Mouse (Mus musculus) MEL (cell line): ENCODE results near the gene Ndufv1. TPM values are rescaled to one million over a fixed set of nuclear protein-coding genes. Genes with fewer than 3 reads are reported as not detected.
"Not testable (repeated sequence)": the region's sequence is repeated elsewhere in the genome, so short reads cannot be mapped to it uniquely, and the experiment has no call there.

Experiments
- DNase-seq: peaks from one replicate; pipeline ENCODE4 v3.0.0; 2011; ENCODE audit warnings: low read depth, low spot score
- H3K27ac ChIP-seq: 2 replicates; pipeline ENCODE4 v1.5.1; 2012; ENCODE audit warnings: low read depth, mild to moderate bottlenecking, control low read depth, low read length, moderate library complexity; ENCODE audit not compliant: control insufficient read depth
- H3K27me3 ChIP-seq, 2 experiments: fragments of 150-350 bp in 1 of 2; sonication (generic) in 1 of 2; 2 replicates each; pipeline ENCODE4 v1.6.1; 2012; ENCODE audit warnings: low read length in 2 of 2, mild to moderate bottlenecking in 2 of 2, improper control_type of control experiment in 1 of 2, moderate library complexity in 1 of 2; ENCODE audit not compliant: insufficient read depth in 2 of 2, control insufficient read depth in 1 of 2
- H3K36me3 ChIP-seq, 2 experiments: 2 replicates each; pipeline ENCODE4 v1.6.1; 2012 to 2014; ENCODE audit warnings: low read length in 2 of 2, improper control_type of control experiment in 1 of 2, inconsistent platforms in 1 of 2, mild to moderate bottlenecking in 1 of 2; ENCODE audit not compliant: insufficient read depth in 2 of 2, control insufficient read depth in 1 of 2
- H3K4me1 ChIP-seq, 2 experiments: fragments of 150-350 bp in 1 of 2; sonication (generic) in 1 of 2; 2 replicates each; pipeline ENCODE4 v1.6.1; 2012; ENCODE audit warnings: low read length in 2 of 2, improper control_type of control experiment in 1 of 2, mild to moderate bottlenecking in 1 of 2; ENCODE audit not compliant: insufficient read depth in 2 of 2, control insufficient read depth in 1 of 2
- H3K4me3 ChIP-seq, 2 experiments: fragments of 150-350 bp in 1 of 2; sonication (generic) in 1 of 2; 2 replicates each; pipeline ENCODE4 v1.5.1; 2012; ENCODE audit warnings: low read depth in 2 of 2, low read length in 2 of 2, mild to moderate bottlenecking in 2 of 2, moderate library complexity in 2 of 2, control low read depth in 1 of 2, improper control_type of control experiment in 1 of 2; ENCODE audit not compliant: control insufficient read depth in 1 of 2, insufficient read depth in 1 of 2
- H3K79me2 ChIP-seq: 2 replicates; pipeline ENCODE4 v1.6.1; 2012; ENCODE audit warnings: mild to moderate bottlenecking, low read length, moderate library complexity; ENCODE audit not compliant: control insufficient read depth, poor library complexity, insufficient read depth
- H3K9ac ChIP-seq: 2 replicates; pipeline ENCODE4 v1.6.1; 2012; ENCODE audit warnings: low read depth, mild to moderate bottlenecking, control low read depth, low read length, moderate library complexity; ENCODE audit not compliant: control insufficient read depth, poor library complexity, severe bottlenecking
- H3K9me3 ChIP-seq: fragments of 150-350 bp; sonication (generic); replicated peaks from 2 replicates; pipeline ENCODE4 v1.6.1; 2012; ENCODE audit warnings: mild to moderate bottlenecking, low read length, improper control_type of control experiment, moderate library complexity; ENCODE audit not compliant: insufficient read depth
- CHD1 ChIP-seq: IDR thresholded peaks from 2 replicates; pipeline ENCODE4 v1.6.1; 2012; ENCODE audit warnings: low read depth, mild to moderate bottlenecking, inconsistent platforms, low read length, improper control_type of control experiment
- CTCF ChIP-seq, 3 experiments: IDR thresholded peaks in 2 of 3; conservative IDR thresholded peaks in 1 of 3; 2 replicates each; pipeline ENCODE4 v1.5.1; 2011 to 2012; ENCODE audit warnings: low read length in 3 of 3, low read depth in 2 of 3, mild to moderate bottlenecking in 2 of 3, improper control_type of control experiment in 1 of 3, inconsistent platforms in 1 of 3, mixed read lengths in 1 of 3, moderate library complexity in 1 of 3; ENCODE audit not compliant: control insufficient read depth in 1 of 3, insufficient read depth in 1 of 3, poor library complexity in 1 of 3, severe bottlenecking in 1 of 3
- HCFC1 ChIP-seq: IDR thresholded peaks from 2 replicates; pipeline ENCODE4 v1.6.1; 2012; ENCODE audit warnings: low read depth, mild to moderate bottlenecking, inconsistent platforms, low read length, improper control_type of control experiment, moderate library complexity
- JUND ChIP-seq: IDR thresholded peaks from 2 replicates; pipeline ENCODE4 v1.6.1; 2011; ENCODE audit warnings: low read depth, mild to moderate bottlenecking, improper control_type of control experiment, low read length
- KAT2A ChIP-seq: conservative IDR thresholded peaks from 2 replicates; pipeline ENCODE4 v1.6.1; 2012; ENCODE audit warnings: low read depth, low read length, improper control_type of control experiment, inconsistent platforms
- MEF2A ChIP-seq: IDR thresholded peaks from 2 replicates; pipeline ENCODE4 v1.6.1; 2014; ENCODE audit warnings: low read depth, mild to moderate bottlenecking, inconsistent platforms, low read length, improper control_type of control experiment; ENCODE audit not compliant: poor library complexity, insufficient replicate concordance, severe bottlenecking; ENCODE audit errors: extremely low read depth
- MXI1 ChIP-seq: IDR thresholded peaks from 2 replicates; pipeline ENCODE4 v1.6.1; 2011; ENCODE audit warnings: mild to moderate bottlenecking, low read depth, low read length, improper control_type of control experiment
- MYC ChIP-seq: IDR thresholded peaks from 2 replicates; pipeline ENCODE4 v1.6.1; 2011; ENCODE audit warnings: low read depth, mild to moderate bottlenecking, low read length, improper control_type of control experiment, moderate library complexity
- NELFE ChIP-seq: IDR thresholded peaks from 2 replicates; pipeline ENCODE4 v1.6.1; 2011; ENCODE audit warnings: low read depth, low read length, improper control_type of control experiment
- NRF1 ChIP-seq: IDR thresholded peaks from 2 replicates; pipeline ENCODE4 v1.6.1; 2014; ENCODE audit warnings: low read depth, mild to moderate bottlenecking, inconsistent platforms, low read length, improper control_type of control experiment, moderate library complexity; ENCODE audit not compliant: poor library complexity, insufficient read depth, severe bottlenecking
- RAD21 ChIP-seq: IDR thresholded peaks from 2 replicates; pipeline ENCODE4 v1.6.1; 2011; ENCODE audit warnings: mild to moderate bottlenecking, low read depth, low read length, improper control_type of control experiment
- UBTF ChIP-seq: IDR thresholded peaks from 2 replicates; pipeline ENCODE4 v1.6.1; 2012; ENCODE audit warnings: low read depth, mild to moderate bottlenecking, inconsistent platforms, low read length, improper control_type of control experiment, moderate library complexity, borderline replicate concordance; ENCODE audit not compliant: insufficient read depth
- USF1 ChIP-seq: IDR thresholded peaks from 2 replicates; pipeline ENCODE4 v1.6.1; 2014; ENCODE audit warnings: low read depth, mild to moderate bottlenecking, inconsistent platforms, low read length, improper control_type of control experiment, moderate library complexity
- polyA plus RNA-seq, 2 experiments: library from polyadenylated mRNA; stranded (reverse) in 1 of 2; unstranded in 1 of 2; fragments of >175 nt in 1 of 2; fragments of >200 nt in 1 of 2; gene quantifications; 2 replicates each; pipeline versions ENCODE4 v1.2.1 to v1.2.4; 2012; ENCODE audit warnings: low replicate concordance in 2 of 2, low read depth in 1 of 2; ENCODE audit not compliant: insufficient read length in 2 of 2, insufficient read depth in 1 of 2, missing spikeins in 1 of 2
- total RNA-seq: library from RNA; depleted of rRNA; stranded (reverse); fragments of 300-350 nt; gene quantifications from 2 replicates; pipeline ENCODE4 v1.2.3, GENCODE M21; 2012

Gene Ndufv1
- total and polyA plus RNA-seq, 3 experiments: 218 to 267 TPM; not detected in 1

GRCm38 (mm10) chr19:3962469-3962868, 50.1 kb downstream of the Ndufv1 start:
- 0 out of 4 replicates have a peak, but pooled peaks cover 0 to 2% of the 10 kb centered on the region in 2 experiments for H3K27me3 ChIP-seq
- H3K4me3 ChIP-seq: no peak overlapping the region
- no peaks in the 10 kb centered on the region for H3K9me3 ChIP-seq
- no peaks in the 10 kb centered on the region for H3K79me2 ChIP-seq
- H3K9ac ChIP-seq: no peak overlapping the region
- DNase-seq: peak; percentile 42
- TF ChIP-seq CTCF (IDR thresholded peaks at IDR 0.05 in 2 of 3, conservative IDR thresholded peaks at IDR 0.05 in 1 of 3; ENCODE audit: control insufficient read depth in 1 of 3, insufficient read depth in 1 of 3, low read depth in 2 of 3, low read length in 3 of 3, poor library complexity in 1 of 3, severe bottlenecking in 1 of 3): peak; percentile 42 to 49 (median 45)
- no peak for TF ChIP-seq USF1
- no peaks in the 10 kb centered on the region for H3K4me1 ChIP-seq
- H3K36me3 ChIP-seq: no peaks in the 10 kb centered on the region
- H3K27ac ChIP-seq: no peak overlapping the region

GRCm38 (mm10) chr19:3961805-3962204, 50.8 kb downstream of the Ndufv1 start:
- H3K9me3 ChIP-seq, H3K4me1 ChIP-seq, H3K9ac ChIP-seq, DNase-seq, H3K79me2 ChIP-seq, H3K36me3 ChIP-seq, H3K27me3 ChIP-seq, H3K4me3 ChIP-seq, H3K27ac ChIP-seq: not testable (repeated sequence)

- no peaks in the 10 kb centered on the region for H3K9me3 ChIP-seq
- no peak overlapping the region for H3K4me3 ChIP-seq
- TF ChIP-seq CHD1: no peak
- no peak for TF ChIP-seq JUND
- no peak for TF ChIP-seq USF1
- TF ChIP-seq MXI1: no peak
- TF ChIP-seq RAD21: no peak
- H3K79me2 ChIP-seq: no peaks in the 10 kb centered on the region
- H3K27me3 ChIP-seq: 0 out of 4 replicates have a peak, but pooled peaks cover 0 to 2% of the 10 kb centered on the region in 2 experiments
- H3K36me3 ChIP-seq: 0 out of 4 replicates have a peak, but pooled peaks cover 0 to 3% of the 10 kb centered on the region in 2 experiments
- no peak for DNase-seq
- H3K9ac ChIP-seq: no peak overlapping the region
- H3K4me1 ChIP-seq: peaks cover 3 to 4% of the 10 kb centered on the region in 2 experiments; a peak in 1 of 4 replicates
- no peak overlapping the region for H3K27ac ChIP-seq
These were observed 52.4 kb downstream of the Ndufv1 start for GRCm38 (mm10) chr19:3960211-3960610.

- Histone ChIP-seq H3K4me1 (peaks cover 3 to 4% of the 10 kb centered on the region in 2 experiments; a peak in 1 of 4 replicates), H3K4me3 (no peak overlapping the region), H3K36me3 (0 out of 4 replicates have a peak, but pooled peaks cover 0 to 3% of the 10 kb centered on the region in 2 experiments), H3K27ac (no peak overlapping the region), H3K79me2 (no peaks in the 10 kb centered on the region), H3K27me3 (0 out of 4 replicates have a peak, but pooled peaks cover 0 to 2% of the 10 kb centered on the region in 2 experiments), H3K9me3 (no peaks in the 10 kb centered on the region), H3K9ac (no peak overlapping the region)
- no peak for TF ChIP-seq NRF1
- TF ChIP-seq JUND: no peak
- no peak for TF ChIP-seq MYC
- TF ChIP-seq MEF2A: no peak
- TF ChIP-seq UBTF: no peak
- no peak for TF ChIP-seq KAT2A
- no peak for TF ChIP-seq HCFC1
- TF ChIP-seq RAD21: no peak
- no peak for TF ChIP-seq NELFE
- no peak for DNase-seq
These were observed 53.6 kb downstream of the Ndufv1 start for GRCm38 (mm10) chr19:3959030-3959429.
